Mouse (Mus musculus): ENCODE results near the gene Cntn2. TPM values are rescaled to one million over a fixed set of nuclear protein-coding genes. Genes with fewer than 3 reads are reported as not detected.

Gene Cntn2
- polyA plus RNA-seq, 1 experiment from 2014 or later = 67.5 TPM

DNA sequence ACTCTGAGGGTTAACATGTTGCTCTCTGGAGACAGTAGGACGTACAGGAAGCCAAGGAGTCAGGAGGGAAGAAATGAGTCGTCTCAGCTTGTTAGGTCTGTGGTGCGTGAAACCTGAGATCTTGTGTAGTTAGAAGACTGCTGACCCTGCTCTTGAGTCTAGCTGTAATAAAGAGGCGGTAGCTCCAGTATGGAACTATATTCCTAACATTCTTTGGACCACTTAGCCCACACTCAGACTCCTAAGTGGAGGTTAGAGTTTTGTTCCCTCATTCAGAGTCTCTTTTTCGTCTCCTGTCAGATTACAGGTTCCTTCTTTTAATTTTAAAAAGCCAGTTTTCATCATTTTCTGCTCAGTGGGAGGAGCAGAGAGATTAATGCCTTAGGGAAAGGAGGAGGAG, 78.4 kb downstream of the Cntn2 start:
- no peak for ATAC-seq (ENCODE audit: low FRiP score)
- Histone ChIP-seq H3K4me2 (no peak overlapping the region), H3K9ac (no peak overlapping the region; the same call in 1 of the 2 replicates), H3K36me3 (peaks cover 64% of the 10 kb centered on the region), H3K4me1 (replicated peaks) (no peaks in the 10 kb centered on the region), H3K27me3 (no peaks in the 10 kb centered on the region), H3K4me3 (no peak overlapping the region), H3K9me3 (no peaks in the 10 kb centered on the region), H3K27ac (no peak overlapping the region)
- WGBS = 90% methylated on average over 5 of the region's 5 CpGs

Other genes with a start within 250 kb of the Cntn2 start
- gene Klhdc8a, start 244.6 kb downstream of the Cntn2 start, polyA plus RNA-seq (2015; fragmentation: Nextera tagmentation; extraction: Ambion mirVana) = 5.1 and 5.4 TPM in 2 replicates
- gene Nuak2, start 227.1 kb downstream of the Cntn2 start, polyA plus RNA-seq (2015; fragmentation: Nextera tagmentation; extraction: Ambion mirVana) = 17.6 and 22.5 TPM in 2 replicates
- gene Tmcc2, start 152.0 kb downstream of the Cntn2 start, polyA plus RNA-seq (2015; fragmentation: Nextera tagmentation; extraction: Ambion mirVana) = 24.6 and 25.7 TPM in 2 replicates
- gene Dstyk, start 125.7 kb downstream of the Cntn2 start, polyA plus RNA-seq (2015; fragmentation: Nextera tagmentation; extraction: Ambion mirVana) = 10.0 and 10.3 TPM in 2 replicates
- gene Rbbp5, start 65.9 kb downstream of the Cntn2 start, polyA plus RNA-seq (2015; fragmentation: Nextera tagmentation; extraction: Ambion mirVana) = 47.8 and 48.0 TPM in 2 replicates
- gene Tmem81, start 37.0 kb downstream of the Cntn2 start, polyA plus RNA-seq (2015; fragmentation: Nextera tagmentation; extraction: Ambion mirVana) = 0.97 and 1.0 TPM in 2 replicates
- 44.3 and 45.3 TPM in 2 replicates for gene Nfasc, start 198.5 kb upstream of the Cntn2 start, polyA plus RNA-seq (2015; fragmentation: Nextera tagmentation; extraction: Ambion mirVana)

Measured in hindbrain, embryonic 13.5 days (tissue).